Mouse (Mus musculus): ENCODE measurements around the gene Ncoa1. TPM values are rescaled to one million over a fixed set of nuclear protein-coding genes. Genes with fewer than 3 reads are reported as not detected.

The Ncoa1 gene
- polyA plus RNA-seq, 1 experiment from 2014 or later: 21.0 TPM

DNA sequence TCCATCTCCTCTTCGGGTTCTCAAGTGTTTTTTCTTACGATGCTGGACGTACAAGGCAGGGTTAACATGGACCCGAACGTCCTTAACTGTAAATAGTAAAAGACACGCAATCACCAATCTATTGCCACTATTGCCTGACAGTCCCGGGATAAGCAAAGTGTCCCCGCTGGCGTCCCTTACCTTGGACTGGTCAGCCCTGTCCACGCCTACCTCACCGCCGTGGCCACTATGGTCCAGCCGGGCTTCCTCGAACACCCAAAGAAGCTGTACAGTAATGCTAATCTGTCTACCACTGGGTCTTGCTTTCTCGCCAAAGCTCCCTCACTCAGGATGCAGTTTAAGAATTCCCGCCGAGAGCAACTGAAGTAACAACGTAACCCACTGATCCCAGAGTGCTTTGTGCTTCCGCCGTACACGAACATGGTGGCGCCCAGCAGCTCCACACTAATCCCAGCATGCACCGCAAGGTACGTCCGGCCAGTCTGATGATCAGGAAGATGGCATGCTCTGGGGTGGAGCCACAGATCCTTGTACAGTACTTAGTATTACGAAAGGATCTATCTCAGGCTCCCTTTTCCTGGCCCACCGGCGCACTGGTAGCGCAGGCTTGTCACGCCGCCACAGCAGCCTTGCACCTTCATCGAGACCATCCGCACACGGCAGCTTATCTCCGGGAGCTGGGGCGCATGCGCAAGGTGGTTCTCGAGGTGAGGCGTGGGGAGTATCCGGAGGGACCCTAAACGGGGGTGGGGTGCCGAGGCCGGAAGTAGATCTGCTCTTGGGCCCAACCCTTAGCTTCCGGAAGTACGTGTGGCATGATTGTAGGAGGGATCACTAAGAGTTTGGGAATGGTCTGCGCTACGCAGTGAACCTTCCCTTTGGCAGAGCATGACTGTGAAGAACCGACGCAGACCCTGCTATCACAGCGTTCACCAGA lies 243.1 kb downstream of the Ncoa1 start, which contains the start of the genes Ptrhd1 and Cenpo:
Ptrhd1 (plus strand) TSS at position 456 of the 937 bp plus-strand sequence.
Cenpo (minus strand) TSS at position 723 of the 937 bp plus-strand sequence.
- Histone ChIP-seq H3K27me3 (replicated peaks; ENCODE audit: control insufficient read depth, insufficient read depth, low read length) (no peaks in the 10 kb centered on the region), H3K9me3 (ENCODE audit: control insufficient read depth, low read length) (no peaks in the 10 kb centered on the region), H3K4me3 (replicated peaks; ENCODE audit: low read length) (peak within 1 kb of the TSS; percentile 79), H3K4me2 (ENCODE audit: low read length) (peak within 1 kb of the TSS; percentile 86), H3K4me1 (replicated peaks; ENCODE audit: control insufficient read depth, insufficient read depth, low read length) (peaks cover 14% of the 10 kb centered on the region), H3K9ac (replicated peaks; ENCODE audit: low read depth, low read length) (peak within 1 kb of the TSS; percentile 86), H3K27ac (ENCODE audit: low read length) (peak within 1 kb of the TSS; percentile 98), H3K36me3 (ENCODE audit: control insufficient read depth, insufficient read depth) (no peaks in the 10 kb centered on the region; the same call in 1 of the 2 replicates)
- ATAC-seq: peak; percentile 99
- WGBS: under 1% methylated on average over 50 of the region's 50 CpGs

DNA sequence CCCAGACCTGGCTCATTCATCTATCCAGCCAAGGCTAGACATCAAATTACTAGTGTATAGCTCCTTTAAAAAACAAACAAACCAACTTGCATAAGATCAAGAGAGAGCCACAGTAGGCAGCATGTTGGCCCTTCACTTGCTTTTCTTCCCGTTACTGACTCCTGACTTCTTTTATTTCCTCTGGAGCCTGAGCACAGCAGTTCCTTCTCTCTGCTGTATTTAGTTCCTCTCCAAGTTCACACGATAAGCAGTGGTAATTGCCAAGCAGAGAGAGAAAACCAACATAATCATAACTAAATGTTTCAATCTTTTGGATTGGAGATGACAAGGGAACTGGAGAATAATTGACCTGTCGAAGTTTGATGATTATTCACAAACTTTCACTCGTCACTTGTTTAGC lies 244.2 kb downstream of the Ncoa1 start:
- H3K4me3 ChIP-seq (replicated peaks; ENCODE audit: low read length): no peak overlapping the region
- H3K9ac ChIP-seq (replicated peaks; ENCODE audit: low read depth, low read length): no peak overlapping the region
- peaks cover 14% of the 10 kb centered on the region for H3K4me1 ChIP-seq (replicated peaks; ENCODE audit: control insufficient read depth, insufficient read depth, low read length)
- H3K36me3 ChIP-seq (ENCODE audit: control insufficient read depth, insufficient read depth): no peaks in the 10 kb centered on the region; the same call in 1 of the 2 replicates
- H3K9me3 ChIP-seq (ENCODE audit: control insufficient read depth, low read length): no peaks in the 10 kb centered on the region
- no peak overlapping the region for H3K27ac ChIP-seq (ENCODE audit: low read length)
- ATAC-seq: no peak
- 39% methylated on average over 4 of the region's 4 CpGs for WGBS
- H3K27me3 ChIP-seq (replicated peaks; ENCODE audit: control insufficient read depth, insufficient read depth, low read length): no peaks in the 10 kb centered on the region
- peak overlapping the region; percentile 86 for H3K4me2 ChIP-seq (ENCODE audit: low read length)

DNA sequence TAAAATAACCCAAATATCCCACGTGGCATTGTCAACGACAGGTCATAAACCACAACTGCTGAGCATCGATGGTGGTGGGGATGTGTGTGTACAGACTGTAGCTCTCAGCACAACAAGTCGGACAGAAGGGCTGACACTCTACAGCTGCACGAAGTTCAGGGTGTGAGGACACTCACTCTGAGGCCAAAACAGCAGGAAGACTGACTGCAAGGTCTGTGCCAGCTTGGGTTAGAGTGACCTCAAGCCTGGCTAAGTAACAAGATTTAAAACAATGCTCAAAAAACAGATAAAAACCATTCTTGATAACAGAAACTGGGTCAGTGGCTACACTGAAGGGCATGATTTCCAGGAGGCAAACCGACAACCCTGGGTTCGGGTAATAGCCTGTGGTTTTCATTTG lies 246.8 kb downstream of the Ncoa1 start:
- H3K4me3 ChIP-seq (replicated peaks; ENCODE audit: low read length): no peak overlapping the region
- ATAC-seq: no peak
- 96% methylated on average over 7 of the region's 7 CpGs for WGBS
- H3K4me1 ChIP-seq (replicated peaks; ENCODE audit: control insufficient read depth, insufficient read depth, low read length): peaks cover 14% of the 10 kb centered on the region
- no peak overlapping the region for H3K9ac ChIP-seq (replicated peaks; ENCODE audit: low read depth, low read length)
- no peak overlapping the region for H3K27ac ChIP-seq (ENCODE audit: low read length)
- H3K27me3 ChIP-seq (replicated peaks; ENCODE audit: control insufficient read depth, insufficient read depth, low read length): no peaks in the 10 kb centered on the region
- H3K4me2 ChIP-seq (ENCODE audit: low read length): no peak overlapping the region
- H3K9me3 ChIP-seq (ENCODE audit: control insufficient read depth, low read length): no peaks in the 10 kb centered on the region
- H3K36me3 ChIP-seq (ENCODE audit: control insufficient read depth, insufficient read depth): no peaks in the 10 kb centered on the region; the same call in 1 of the 2 replicates

DNA sequence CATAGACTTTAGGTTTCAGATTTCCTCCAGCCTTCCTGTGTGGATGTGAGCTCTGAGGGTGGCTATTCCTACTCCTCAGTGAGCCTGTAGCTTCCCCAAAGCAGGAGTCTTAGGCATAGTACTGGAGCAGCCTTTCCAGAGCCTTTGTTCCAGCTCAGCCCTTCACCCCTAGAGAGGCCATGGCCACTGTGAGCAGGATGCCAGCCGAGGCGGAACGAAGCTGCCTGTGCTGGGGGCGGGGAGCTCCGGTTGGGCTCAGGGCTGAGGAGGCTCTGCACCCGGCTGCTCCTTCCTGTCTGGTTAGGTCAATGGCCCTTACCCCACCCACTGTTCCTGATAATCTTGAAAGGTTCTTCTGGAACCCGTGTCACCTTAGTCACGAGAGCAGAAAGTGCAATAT lies 264.1 kb downstream of the Ncoa1 start:
- Histone ChIP-seq H3K27me3 (replicated peaks; ENCODE audit: control insufficient read depth, insufficient read depth, low read length) (no peaks in the 10 kb centered on the region), H3K36me3 (ENCODE audit: control insufficient read depth, insufficient read depth) (peaks cover 30% of the 10 kb centered on the region), H3K4me3 (replicated peaks; ENCODE audit: low read length) (no peak overlapping the region), H3K4me1 (replicated peaks; ENCODE audit: control insufficient read depth, insufficient read depth, low read length) (no peaks in the 10 kb centered on the region), H3K4me2 (ENCODE audit: low read length) (no peak overlapping the region), H3K9me3 (ENCODE audit: control insufficient read depth, low read length) (no peaks in the 10 kb centered on the region), H3K9ac (replicated peaks; ENCODE audit: low read depth, low read length) (no peak overlapping the region), H3K27ac (ENCODE audit: low read length) (no peak overlapping the region)
- ATAC-seq: no peak
- 66% methylated on average over 8 of the region's 8 CpGs for WGBS

DNA sequence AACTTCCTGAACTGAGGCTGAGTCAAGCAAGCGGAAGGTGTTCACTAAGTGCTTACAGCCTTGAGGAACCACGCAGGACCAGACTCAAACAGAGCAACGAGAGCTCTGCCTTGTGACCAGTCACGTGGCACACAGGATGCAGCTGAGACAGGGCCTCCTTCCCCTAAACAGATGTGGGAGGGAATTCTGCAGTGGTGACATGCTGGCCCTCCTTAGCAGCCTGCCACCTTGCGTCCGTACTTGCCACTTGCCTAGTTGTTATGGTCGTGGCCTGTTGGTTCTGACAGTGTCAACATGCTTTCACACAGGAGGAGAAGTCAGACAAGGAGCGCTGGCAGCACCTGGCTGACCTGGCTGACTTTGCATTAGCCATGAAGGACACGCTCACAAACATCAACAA lies 265.8 kb downstream of the Ncoa1 start:
- H3K36me3 ChIP-seq (ENCODE audit: control insufficient read depth, insufficient read depth): peaks cover 28% of the 10 kb centered on the region
- no peak overlapping the region for H3K4me2 ChIP-seq (ENCODE audit: low read length)
- H3K27ac ChIP-seq (ENCODE audit: low read length): no peak overlapping the region
- no peak overlapping the region for H3K4me3 ChIP-seq (replicated peaks; ENCODE audit: low read length)
- no peak for ATAC-seq
- no peaks in the 10 kb centered on the region for H3K27me3 ChIP-seq (replicated peaks; ENCODE audit: control insufficient read depth, insufficient read depth, low read length)
- no peaks in the 10 kb centered on the region for H3K9me3 ChIP-seq (ENCODE audit: control insufficient read depth, low read length)
- H3K9ac ChIP-seq (replicated peaks; ENCODE audit: low read depth, low read length): no peak overlapping the region
- 91% methylated on average over 9 of the region's 9 CpGs for WGBS
- no peaks in the 10 kb centered on the region for H3K4me1 ChIP-seq (replicated peaks; ENCODE audit: control insufficient read depth, insufficient read depth, low read length)

DNA sequence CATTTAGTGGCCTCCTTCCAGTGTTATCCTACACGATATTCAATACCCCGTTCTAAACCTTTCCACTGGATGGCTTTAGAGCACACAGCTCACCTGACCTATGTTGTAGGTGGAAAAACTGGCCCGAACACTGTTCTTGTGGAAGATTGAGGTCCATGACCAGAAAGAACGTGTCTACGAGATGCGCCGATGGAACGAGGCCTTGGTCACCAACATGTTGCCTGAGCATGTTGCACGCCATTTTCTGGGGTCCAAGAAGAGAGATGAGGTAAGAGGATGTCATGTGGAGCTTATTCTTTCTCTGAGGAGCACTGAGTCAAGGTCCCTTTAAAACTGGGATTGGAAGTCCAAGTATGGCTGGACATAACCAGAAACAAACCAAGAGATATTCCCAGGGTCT lies 267.8 kb downstream of the Ncoa1 start:
- Histone ChIP-seq H3K9ac (replicated peaks; ENCODE audit: low read depth, low read length) (no peak overlapping the region), H3K27me3 (replicated peaks; ENCODE audit: control insufficient read depth, insufficient read depth, low read length) (no peaks in the 10 kb centered on the region), H3K4me2 (ENCODE audit: low read length) (no peak overlapping the region), H3K9me3 (ENCODE audit: control insufficient read depth, low read length) (no peaks in the 10 kb centered on the region), H3K4me1 (replicated peaks; ENCODE audit: control insufficient read depth, insufficient read depth, low read length) (no peaks in the 10 kb centered on the region), H3K27ac (ENCODE audit: low read length) (no peak overlapping the region), H3K4me3 (replicated peaks; ENCODE audit: low read length) (no peak overlapping the region), H3K36me3 (ENCODE audit: control insufficient read depth, insufficient read depth) (peaks cover 30% of the 10 kb centered on the region)
- ATAC-seq: no peak
- WGBS: 97% methylated on average over 9 of the region's 9 CpGs

DNA sequence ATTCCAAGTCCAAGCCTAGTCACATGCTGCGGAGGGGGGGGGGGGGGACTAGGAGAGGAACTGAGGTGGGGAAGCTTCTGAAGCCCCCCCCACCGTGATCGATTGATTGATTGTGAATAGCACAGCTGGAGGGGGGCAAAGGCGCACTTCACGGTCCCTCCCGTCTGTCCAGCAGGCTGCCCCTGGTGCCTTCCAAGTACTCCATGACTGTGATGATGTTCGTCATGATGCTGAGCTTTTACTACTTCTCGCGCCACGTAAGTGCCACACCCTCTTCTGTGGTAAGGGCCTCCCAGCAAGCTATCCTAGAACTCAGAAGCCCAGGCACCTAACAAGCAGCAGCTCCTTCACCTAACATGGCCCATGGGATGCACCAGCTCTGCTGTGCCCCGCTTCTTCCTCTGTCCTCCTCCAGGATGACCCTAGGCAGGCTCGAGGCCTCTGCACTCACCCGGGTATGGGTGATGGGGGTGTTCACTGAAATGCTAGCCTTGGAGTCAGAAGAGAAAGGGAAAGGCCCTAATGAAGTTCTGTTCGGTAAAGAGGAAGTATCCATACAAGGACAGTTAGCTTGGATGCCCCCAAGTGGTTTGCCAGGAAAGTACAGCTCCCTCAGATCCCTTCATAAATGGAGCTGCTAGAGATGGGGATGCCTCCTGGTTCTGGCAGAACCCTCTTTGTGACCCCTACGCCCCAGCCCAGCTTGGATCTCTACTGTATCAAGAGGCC lies 268.4 kb downstream of the Ncoa1 start:
- H3K27ac ChIP-seq (ENCODE audit: low read length): no peak overlapping the region
- H3K9me3 ChIP-seq (ENCODE audit: control insufficient read depth, low read length): no peaks in the 10 kb centered on the region
- 79% methylated on average over 15 of the region's 15 CpGs for WGBS
- peak; percentile 38 for ATAC-seq
- H3K4me3 ChIP-seq (replicated peaks; ENCODE audit: low read length): no peak overlapping the region
- H3K27me3 ChIP-seq (replicated peaks; ENCODE audit: control insufficient read depth, insufficient read depth, low read length): no peaks in the 10 kb centered on the region
- no peaks in the 10 kb centered on the region for H3K4me1 ChIP-seq (replicated peaks; ENCODE audit: control insufficient read depth, insufficient read depth, low read length)
- no peak overlapping the region for H3K9ac ChIP-seq (replicated peaks; ENCODE audit: low read depth, low read length)
- H3K36me3 ChIP-seq (ENCODE audit: control insufficient read depth, insufficient read depth): peaks cover 30% of the 10 kb centered on the region
- H3K4me2 ChIP-seq (ENCODE audit: low read length): no peak overlapping the region

DNA sequence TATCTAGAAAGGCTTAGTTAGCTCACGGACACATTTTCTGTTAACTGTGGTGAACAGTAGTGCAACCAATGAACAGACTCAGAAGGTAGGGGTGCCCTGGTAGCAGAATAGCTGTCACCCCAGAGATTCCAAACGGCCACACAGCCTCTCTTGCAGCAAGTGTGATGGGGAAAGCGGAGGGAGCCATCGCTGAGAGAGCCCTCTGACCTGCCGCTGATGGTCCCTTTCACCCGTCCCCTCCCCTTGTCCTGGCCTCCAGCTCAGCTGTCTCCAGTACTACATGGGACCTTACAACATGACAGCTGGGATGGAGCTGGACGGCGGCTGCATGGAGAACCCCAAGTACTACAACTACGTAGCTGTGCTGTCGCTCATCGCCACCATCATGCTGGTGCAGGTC lies 270.9 kb downstream of the Ncoa1 start:
- no peak for ATAC-seq
- no peak overlapping the region for H3K27ac ChIP-seq (ENCODE audit: low read length)
- H3K27me3 ChIP-seq (replicated peaks; ENCODE audit: control insufficient read depth, insufficient read depth, low read length): no peaks in the 10 kb centered on the region
- H3K36me3 ChIP-seq (ENCODE audit: control insufficient read depth, insufficient read depth): peaks cover 18% of the 10 kb centered on the region; the same call in 1 of the 2 replicates
- H3K4me2 ChIP-seq (ENCODE audit: low read length): no peak overlapping the region
- WGBS: 94% methylated on average over 11 of the region's 11 CpGs
- H3K9ac ChIP-seq (replicated peaks; ENCODE audit: low read depth, low read length): no peak overlapping the region
- H3K9me3 ChIP-seq (ENCODE audit: control insufficient read depth, low read length): no peaks in the 10 kb centered on the region
- no peaks in the 10 kb centered on the region for H3K4me1 ChIP-seq (replicated peaks; ENCODE audit: control insufficient read depth, insufficient read depth, low read length)
- no peak overlapping the region for H3K4me3 ChIP-seq (replicated peaks; ENCODE audit: low read length)

DNA sequence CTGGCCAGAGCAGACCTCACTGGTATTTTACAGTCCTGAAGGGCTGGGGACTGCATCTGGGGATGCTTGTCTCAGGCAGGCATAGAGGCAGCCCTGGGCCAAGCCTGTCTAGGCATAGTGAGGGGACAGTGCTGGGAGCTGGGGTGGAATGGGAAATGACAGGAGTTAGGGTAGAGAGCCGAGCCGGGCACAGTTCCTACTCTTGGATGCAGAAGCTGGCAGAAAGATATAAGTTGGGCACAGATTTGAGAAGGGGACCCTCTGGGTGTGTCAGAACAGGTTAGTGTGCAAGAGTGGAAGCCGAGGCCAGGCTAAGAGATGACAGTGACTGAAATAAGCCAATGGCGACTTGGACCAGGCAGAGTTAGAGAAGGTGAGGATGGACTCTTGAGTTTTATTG lies 274.8 kb downstream of the Ncoa1 start:
- no peak overlapping the region for H3K4me3 ChIP-seq (replicated peaks; ENCODE audit: low read length)
- 93% methylated on average over 4 of the region's 4 CpGs for WGBS
- no peak for ATAC-seq
- H3K9me3 ChIP-seq (ENCODE audit: control insufficient read depth, low read length): no peaks in the 10 kb centered on the region
- no peak overlapping the region for H3K4me2 ChIP-seq (ENCODE audit: low read length)
- H3K4me1 ChIP-seq (replicated peaks; ENCODE audit: control insufficient read depth, insufficient read depth, low read length): no peaks in the 10 kb centered on the region
- H3K9ac ChIP-seq (replicated peaks; ENCODE audit: low read depth, low read length): no peak overlapping the region
- no peak overlapping the region for H3K27ac ChIP-seq (ENCODE audit: low read length)
- H3K36me3 ChIP-seq (ENCODE audit: control insufficient read depth, insufficient read depth): peaks cover 10% of the 10 kb centered on the region; the same call in 1 of the 2 replicates
- H3K27me3 ChIP-seq (replicated peaks; ENCODE audit: control insufficient read depth, insufficient read depth, low read length): no peaks in the 10 kb centered on the region
